Mouse (Mus musculus): ENCODE data around the gene Invs.

- TF ChIP-seq CTCF (IDR thresholded peaks at IDR 0.05; ENCODE audit: low read depth) (no peak), EP300 (IDR thresholded peaks at IDR 0.05; ENCODE audit: low read depth) (no peak)
Measured at GRCm38 (mm10) chr4:48470977-48471376, 191.4 kb downstream of the Invs start.
